Mouse (Mus musculus): ENCODE results near the gene Sept1. TPM values are rescaled to one million over a fixed set of nuclear protein-coding genes. Genes with fewer than 3 reads are reported as not detected.

Gene Sept1
- 18.6 and 26.6 TPM in 2 replicates for polyA plus RNA-seq (2015; fragmentation: Nextera tagmentation; extraction: Ambion mirVana)

DNA sequence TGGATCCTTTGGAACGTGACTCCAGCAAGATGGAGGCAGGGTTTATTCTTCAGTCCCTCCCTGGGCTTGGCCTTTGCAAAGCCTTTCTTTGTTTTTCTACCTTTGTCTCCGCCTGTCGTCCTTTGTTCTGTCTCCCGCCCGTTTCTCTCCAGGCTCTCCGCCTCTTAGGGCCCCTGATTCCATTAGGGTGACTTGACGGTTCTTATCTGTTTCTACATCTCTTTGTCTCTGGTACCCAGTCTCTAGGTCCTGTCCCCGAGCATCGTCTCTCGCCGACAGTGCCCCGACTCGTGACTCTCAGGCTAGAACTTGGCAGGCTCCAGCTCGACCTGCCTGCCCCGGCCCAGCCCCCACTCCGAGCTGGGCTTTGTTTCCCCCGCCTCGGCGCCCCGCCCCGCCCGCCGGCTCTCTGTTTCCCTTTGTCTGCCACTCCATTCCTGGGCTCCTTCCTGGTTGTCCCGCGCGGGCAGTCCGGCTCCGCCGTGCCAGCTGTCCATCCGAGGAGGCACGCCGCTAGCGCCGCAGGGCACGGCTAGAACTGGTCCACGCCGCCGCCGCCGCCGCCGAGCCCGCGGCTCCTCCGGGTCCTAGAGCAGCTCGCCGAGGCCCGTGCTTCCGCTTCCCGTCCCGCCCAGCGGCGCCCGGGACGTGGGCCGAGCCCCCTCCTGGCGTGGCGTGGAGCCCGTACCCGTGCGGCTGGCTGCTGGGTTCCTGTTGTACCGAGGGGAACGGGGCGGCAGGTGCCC lies at the start of gene Sept1, which contains the start of gene Zfp553:
Gene Sept1, minus strand, starts transcription at position 509 of the 746 bp plus-strand sequence.
Gene Zfp553, plus strand, starts transcription at position 440 of the 746 bp plus-strand sequence.
- peak within 1 kb of the TSS; percentile 97 for H3K9ac ChIP-seq (replicated peaks; ENCODE audit: low read length)
- under 1% methylated on average over 63 of the region's 64 CpGs for WGBS
- H3K4me3 ChIP-seq (ENCODE audit: low read length): peak within 1 kb of the TSS; percentile 98
- H3K27ac ChIP-seq (ENCODE audit: low read length): peak within 1 kb of the TSS; percentile 99
- no peaks in the 10 kb centered on the region for H3K27me3 ChIP-seq (ENCODE audit: insufficient read depth, low read length)
- H3K36me3 ChIP-seq (ENCODE audit: insufficient read depth, low read length): peaks cover 38% of the 10 kb centered on the region
- H3K4me2 ChIP-seq (replicated peaks; ENCODE audit: low read depth, low read length): peak within 1 kb of the TSS; percentile 77
- no peaks in the 10 kb centered on the region for H3K9me3 ChIP-seq (ENCODE audit: low read length)
- ATAC-seq (ENCODE audit: low FRiP score, low TSS enrichment): peak; percentile 92
- H3K4me1 ChIP-seq (ENCODE audit: insufficient read depth, low read length): peaks cover 31% of the 10 kb centered on the region

DNA sequence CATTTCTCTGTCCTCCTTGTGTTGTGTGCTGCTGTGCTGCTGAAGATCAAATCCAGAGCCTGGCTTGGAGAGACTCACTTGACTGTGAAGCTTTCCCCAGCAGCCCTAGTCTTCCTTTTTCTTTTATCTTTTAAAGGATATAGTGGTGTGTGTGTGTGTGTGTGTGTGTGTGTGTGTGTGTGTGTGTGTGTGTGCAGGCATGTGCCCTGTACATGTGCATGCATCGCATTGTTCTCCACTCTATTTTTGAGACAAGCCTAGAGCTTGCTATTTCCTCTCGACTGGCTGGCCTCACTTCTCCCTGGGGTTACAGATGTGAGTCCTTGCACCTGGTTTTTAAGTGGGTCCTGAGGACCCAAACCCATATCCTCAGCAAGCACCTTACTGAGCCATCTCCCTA lies 49.3 kb upstream of the Sept1 start:
- no peak overlapping the region for H3K4me2 ChIP-seq (replicated peaks; ENCODE audit: low read depth, low read length)
- H3K4me1 ChIP-seq (ENCODE audit: insufficient read depth, low read length): peaks cover 11% of the 10 kb centered on the region
- no peaks in the 10 kb centered on the region for H3K27me3 ChIP-seq (ENCODE audit: insufficient read depth, low read length)
- no peak overlapping the region for H3K9ac ChIP-seq (replicated peaks; ENCODE audit: low read length)
- ATAC-seq (ENCODE audit: low FRiP score, low TSS enrichment): no peak
- no peaks in the 10 kb centered on the region for H3K36me3 ChIP-seq (ENCODE audit: insufficient read depth, low read length)
- H3K9me3 ChIP-seq (ENCODE audit: low read length): no peaks in the 10 kb centered on the region
- no peak overlapping the region for H3K4me3 ChIP-seq (ENCODE audit: low read length)
- 81% methylated on average over 2 of the region's 2 CpGs for WGBS
- H3K27ac ChIP-seq (ENCODE audit: low read length): no peak overlapping the region

DNA sequence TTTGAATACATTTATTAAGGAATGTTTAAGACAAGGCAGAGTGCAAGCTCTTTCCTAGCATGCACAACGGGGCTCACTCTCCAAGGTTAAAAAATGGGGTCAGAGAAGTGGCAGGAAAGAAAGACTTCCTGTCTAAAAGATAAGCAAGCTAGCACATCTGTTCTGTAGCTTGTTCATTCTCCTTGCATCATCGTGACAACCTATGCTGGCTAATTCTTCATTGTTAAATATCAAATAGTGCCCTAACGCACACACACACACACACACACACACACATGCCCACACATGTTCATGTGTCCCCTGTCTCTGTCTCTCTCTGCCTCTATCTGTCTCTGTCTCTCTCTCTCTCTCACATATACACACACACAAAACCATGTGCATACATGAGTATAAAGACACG lies 48.2 kb upstream of the Sept1 start:
- Histone ChIP-seq H3K4me3 (ENCODE audit: low read length) (no peak overlapping the region), H3K27me3 (ENCODE audit: insufficient read depth, low read length) (no peaks in the 10 kb centered on the region), H3K36me3 (ENCODE audit: insufficient read depth, low read length) (no peaks in the 10 kb centered on the region), H3K9me3 (ENCODE audit: low read length) (no peaks in the 10 kb centered on the region), H3K27ac (ENCODE audit: low read length) (no peak overlapping the region), H3K9ac (replicated peaks; ENCODE audit: low read length) (no peak overlapping the region), H3K4me2 (replicated peaks; ENCODE audit: low read depth, low read length) (no peak overlapping the region), H3K4me1 (ENCODE audit: insufficient read depth, low read length) (peaks cover 22% of the 10 kb centered on the region)
- 57% methylated on average over 4 of the region's 4 CpGs for WGBS
- no peak for ATAC-seq (ENCODE audit: low FRiP score, low TSS enrichment)

DNA sequence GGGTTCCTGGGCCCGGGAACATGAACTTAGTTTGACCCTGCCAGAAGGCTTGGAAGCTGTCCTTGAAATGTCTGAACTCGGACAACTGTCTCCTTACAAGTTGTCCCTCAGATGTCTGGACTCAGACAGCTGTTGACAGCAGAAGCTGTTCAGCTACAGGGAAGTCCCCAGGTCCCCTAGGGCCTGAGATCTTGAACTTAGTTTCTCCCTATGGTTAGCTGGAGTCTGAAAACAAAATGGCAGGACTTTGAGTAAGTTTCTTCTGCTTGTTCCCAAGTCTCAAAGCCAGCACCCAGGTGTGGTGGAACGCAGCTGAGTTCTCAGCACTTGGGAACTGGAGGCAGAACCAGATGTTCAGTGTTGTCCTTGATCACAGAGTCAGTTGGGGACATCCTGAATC lies 47.2 kb upstream of the Sept1 start:
- no peak overlapping the region for H3K9ac ChIP-seq (replicated peaks; ENCODE audit: low read length)
- no peaks in the 10 kb centered on the region for H3K27me3 ChIP-seq (ENCODE audit: insufficient read depth, low read length)
- no peak overlapping the region for H3K27ac ChIP-seq (ENCODE audit: low read length)
- H3K9me3 ChIP-seq (ENCODE audit: low read length): no peaks in the 10 kb centered on the region
- WGBS: 68% methylated on average over 3 of the region's 3 CpGs
- ATAC-seq (ENCODE audit: low FRiP score, low TSS enrichment): no peak
- no peaks in the 10 kb centered on the region for H3K36me3 ChIP-seq (ENCODE audit: insufficient read depth, low read length)
- H3K4me3 ChIP-seq (ENCODE audit: low read length): no peak overlapping the region
- no peak overlapping the region for H3K4me2 ChIP-seq (replicated peaks; ENCODE audit: low read depth, low read length)
- H3K4me1 ChIP-seq (ENCODE audit: insufficient read depth, low read length): peaks cover 23% of the 10 kb centered on the region

DNA sequence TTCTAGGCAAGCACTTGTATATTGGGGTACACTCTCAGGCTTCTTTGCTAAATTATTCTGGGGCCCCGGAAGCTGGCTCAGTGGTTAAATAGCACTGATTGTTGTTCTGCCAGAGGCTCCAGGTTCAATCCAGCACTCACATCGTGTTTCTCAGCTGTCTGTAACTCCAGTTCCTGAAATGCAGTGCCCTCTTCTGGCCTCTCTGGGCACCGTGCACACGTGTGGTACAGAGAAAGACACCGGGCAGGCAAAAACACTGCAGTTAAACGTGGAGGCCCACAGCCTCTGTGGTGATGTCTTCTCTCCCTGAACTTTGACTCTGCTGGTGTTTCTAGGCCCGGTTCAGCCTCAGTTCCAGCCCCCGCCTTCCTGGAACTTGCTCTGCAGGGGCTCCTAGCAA lies 45.4 kb upstream of the Sept1 start:
- H3K4me3 ChIP-seq (ENCODE audit: low read length): no peak overlapping the region
- no peaks in the 10 kb centered on the region for H3K36me3 ChIP-seq (ENCODE audit: insufficient read depth, low read length)
- H3K9me3 ChIP-seq (ENCODE audit: low read length): no peaks in the 10 kb centered on the region
- H3K27me3 ChIP-seq (ENCODE audit: insufficient read depth, low read length): no peaks in the 10 kb centered on the region
- H3K27ac ChIP-seq (ENCODE audit: low read length): peak overlapping the region; percentile 85
- no peak overlapping the region for H3K9ac ChIP-seq (replicated peaks; ENCODE audit: low read length)
- 0 out of 2 replicates have a peak, but pooled peaks have one; percentile 23 for ATAC-seq (ENCODE audit: low FRiP score, low TSS enrichment)
- peaks cover 28% of the 10 kb centered on the region for H3K4me1 ChIP-seq (ENCODE audit: insufficient read depth, low read length)
- WGBS: 18% methylated on average over 8 of the region's 8 CpGs
- no peak overlapping the region for H3K4me2 ChIP-seq (replicated peaks; ENCODE audit: low read depth, low read length)

DNA sequence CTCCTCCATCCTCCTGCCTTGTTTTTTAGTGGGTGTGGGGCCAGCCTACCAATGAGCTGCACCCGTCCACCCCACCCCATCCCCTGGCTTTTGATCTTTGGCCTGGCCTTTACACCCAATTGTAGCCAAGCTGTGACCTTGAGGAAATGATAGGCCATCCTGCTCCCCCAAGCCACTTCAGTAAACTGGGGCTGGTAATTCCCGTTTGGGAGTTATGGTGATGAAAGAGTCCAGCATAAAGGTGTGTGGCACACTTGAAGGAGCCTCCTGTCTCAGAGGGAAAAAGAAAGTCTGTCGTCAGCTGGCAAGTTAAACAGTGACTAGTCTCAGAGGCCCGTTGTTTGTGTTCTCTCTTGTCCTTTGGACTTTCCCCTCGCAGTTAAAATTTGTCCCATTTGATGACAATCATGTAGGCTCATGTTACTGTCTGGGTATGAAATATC lies 43.6 kb upstream of the Sept1 start:
- ATAC-seq (ENCODE audit: low FRiP score, low TSS enrichment): peak; percentile 20; the same call in 1 of the 2 replicates
- Histone ChIP-seq H3K27ac (ENCODE audit: low read length) (peak overlapping the region; percentile 85), H3K36me3 (ENCODE audit: insufficient read depth, low read length) (peaks cover 11% of the 10 kb centered on the region), H3K4me1 (ENCODE audit: insufficient read depth, low read length) (peaks cover 39% of the 10 kb centered on the region), H3K9me3 (ENCODE audit: low read length) (peaks cover 2% of the 10 kb centered on the region; the same call in 1 of the 2 replicates), H3K27me3 (ENCODE audit: insufficient read depth, low read length) (no peaks in the 10 kb centered on the region), H3K9ac (replicated peaks; ENCODE audit: low read length) (0 out of 2 replicates have a peak overlapping the region, but pooled peaks have one; percentile 12), H3K4me2 (replicated peaks; ENCODE audit: low read depth, low read length) (no peak overlapping the region), H3K4me3 (ENCODE audit: low read length) (no peak overlapping the region)
- 21% methylated on average over 5 of the region's 5 CpGs for WGBS

DNA sequence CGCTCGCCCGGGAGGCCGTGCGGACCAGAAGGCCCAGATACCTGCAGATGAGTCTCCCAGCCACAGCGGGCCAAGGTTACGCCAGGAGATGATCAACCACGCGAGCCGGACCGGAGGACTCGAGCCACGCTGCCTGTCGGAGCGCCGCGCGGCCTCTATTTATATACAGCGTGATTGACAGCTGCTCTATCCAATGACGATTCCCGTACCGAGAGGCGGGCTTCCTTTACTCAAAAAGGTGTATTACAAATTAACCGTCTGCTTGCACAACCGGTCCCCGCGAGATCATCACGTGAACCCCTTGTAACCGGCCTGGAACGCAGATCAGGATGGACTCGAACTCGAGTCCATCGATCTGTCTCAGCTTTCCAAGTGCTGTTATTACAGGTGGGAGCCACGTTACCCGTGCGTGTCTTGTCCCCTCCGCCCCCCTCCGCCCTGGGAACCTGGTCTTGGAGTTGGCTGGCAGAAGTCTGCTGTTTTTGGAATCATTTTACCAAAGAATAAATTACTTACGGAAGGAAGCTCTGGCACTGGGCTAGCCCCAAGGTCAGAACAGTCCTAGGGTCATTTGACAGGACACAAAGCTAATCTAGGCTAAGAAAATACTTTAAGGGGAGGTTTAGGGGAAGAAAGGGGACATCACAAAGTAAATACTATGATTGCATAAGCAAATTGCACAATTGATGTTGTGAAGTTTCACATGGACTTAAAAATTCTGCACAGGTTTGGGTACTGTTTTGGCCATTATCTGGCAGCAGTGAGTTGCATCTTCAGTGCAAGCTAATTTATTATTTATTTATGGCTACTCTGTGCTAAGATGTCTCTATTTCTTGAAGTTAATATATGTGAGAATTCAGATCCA lies 41.2 kb upstream of the Sept1 start, which contains the start of gene Sephs2:
Gene Sephs2, minus strand, starts transcription at position 131 of the 865 bp plus-strand sequence.
- peak within 1 kb of the TSS; percentile 93 for H3K4me3 ChIP-seq (ENCODE audit: low read length)
- WGBS: 1% methylated on average over 39 of the region's 39 CpGs
- peak within 1 kb of the TSS; percentile 92 for H3K27ac ChIP-seq (ENCODE audit: low read length)
- H3K4me2 ChIP-seq (replicated peaks; ENCODE audit: low read depth, low read length): peak within 1 kb of the TSS; percentile 86
- peak; percentile 86 for ATAC-seq (ENCODE audit: low FRiP score, low TSS enrichment)
- peaks cover 39% of the 10 kb centered on the region for H3K4me1 ChIP-seq (ENCODE audit: insufficient read depth, low read length)
- peaks cover 31% of the 10 kb centered on the region for H3K36me3 ChIP-seq (ENCODE audit: insufficient read depth, low read length)
- H3K9me3 ChIP-seq (ENCODE audit: low read length): peaks cover 2% of the 10 kb centered on the region; the same call in 1 of the 2 replicates
- no peaks in the 10 kb centered on the region for H3K27me3 ChIP-seq (ENCODE audit: insufficient read depth, low read length)
- H3K9ac ChIP-seq (replicated peaks; ENCODE audit: low read length): peak within 1 kb of the TSS; percentile 94

DNA sequence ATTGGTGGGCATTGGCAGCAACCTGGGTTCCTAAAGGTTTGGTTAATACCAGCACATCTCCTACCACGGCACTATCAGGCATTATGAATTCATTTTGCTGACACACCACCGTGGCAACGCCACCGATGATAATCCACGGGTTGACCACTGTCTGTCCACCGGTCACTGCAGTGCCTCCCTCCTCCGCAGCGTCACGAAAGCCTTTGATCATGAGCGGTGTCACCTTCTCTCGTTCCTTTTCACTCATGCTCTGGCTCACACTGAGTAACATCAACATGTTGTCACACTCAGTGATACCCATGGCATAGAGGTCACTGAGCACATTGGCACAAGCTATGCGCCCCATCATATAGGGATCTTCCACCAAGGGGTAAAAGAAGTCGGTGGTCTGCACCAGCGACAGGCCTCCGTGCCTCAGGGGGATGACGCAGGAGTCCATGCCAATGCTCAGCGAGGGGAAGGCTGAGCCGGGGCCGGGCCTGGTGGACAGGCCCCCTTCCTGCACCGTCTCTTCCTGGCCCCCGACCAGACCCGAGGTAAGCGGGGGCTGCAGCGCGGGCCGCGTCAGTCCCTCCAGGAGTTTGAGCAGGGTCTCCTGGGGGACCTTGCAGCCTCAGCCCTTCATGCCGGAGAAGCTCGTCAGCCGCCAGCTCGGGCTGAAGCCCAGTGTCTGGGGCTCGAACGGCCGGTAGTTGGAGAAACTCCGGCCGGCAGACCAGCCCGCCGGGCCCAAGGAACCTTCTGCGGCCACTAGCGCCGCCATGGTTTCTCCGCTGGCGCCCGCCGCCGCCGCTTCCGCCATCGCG lies 40.4 kb upstream of the Sept1 start:
- 10% methylated on average over 49 of the region's 50 CpGs for WGBS
- peak; percentile 71 for ATAC-seq (ENCODE audit: low FRiP score, low TSS enrichment)
- H3K36me3 ChIP-seq (ENCODE audit: insufficient read depth, low read length): peaks cover 38% of the 10 kb centered on the region

DNA sequence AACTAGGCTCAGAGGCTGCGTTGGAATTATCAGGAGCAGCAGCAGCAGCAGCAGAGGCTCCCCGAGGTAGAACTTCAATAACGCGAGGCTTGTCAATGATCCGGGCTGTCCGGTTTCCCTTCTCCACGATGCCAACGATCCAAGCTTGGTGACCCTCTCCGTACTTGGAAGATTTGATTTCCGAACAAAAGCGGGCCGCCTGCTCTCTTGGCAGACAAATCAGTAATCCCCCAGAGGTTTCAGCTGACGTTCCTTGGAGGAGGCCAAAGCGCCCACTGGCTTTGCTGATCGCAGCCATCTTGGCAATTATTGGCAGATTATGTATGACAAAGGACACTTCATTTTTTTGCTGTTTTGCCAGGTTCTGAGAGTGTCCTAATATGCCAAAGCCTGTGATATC lies 39.6 kb upstream of the Sept1 start:
- H3K4me2 ChIP-seq (replicated peaks; ENCODE audit: low read depth, low read length): peak overlapping the region; percentile 86
- H3K27ac ChIP-seq (ENCODE audit: low read length): no peak overlapping the region
- no peaks in the 10 kb centered on the region for H3K27me3 ChIP-seq (ENCODE audit: insufficient read depth, low read length)
- WGBS: 95% methylated on average over 15 of the region's 15 CpGs
- H3K9me3 ChIP-seq (ENCODE audit: low read length): peaks cover 7% of the 10 kb centered on the region
- H3K9ac ChIP-seq (replicated peaks; ENCODE audit: low read length): 0 out of 2 replicates have a peak overlapping the region, but pooled peaks have one; percentile 94
- H3K4me1 ChIP-seq (ENCODE audit: insufficient read depth, low read length): peaks cover 31% of the 10 kb centered on the region
- peaks cover 40% of the 10 kb centered on the region for H3K36me3 ChIP-seq (ENCODE audit: insufficient read depth, low read length)
- H3K4me3 ChIP-seq (ENCODE audit: low read length): peak overlapping the region; percentile 93
- no peak for ATAC-seq (ENCODE audit: low FRiP score, low TSS enrichment)

More for the DNA sequence above, 40.4 kb upstream of the Sept1 start:
- Histone ChIP-seq H3K4me3 (ENCODE audit: low read length) (peak overlapping the region; percentile 93), H3K4me2 (replicated peaks; ENCODE audit: low read depth, low read length) (peak overlapping the region; percentile 86), H3K27me3 (ENCODE audit: insufficient read depth, low read length) (no peaks in the 10 kb centered on the region), H3K4me1 (ENCODE audit: insufficient read depth, low read length) (peaks cover 36% of the 10 kb centered on the region), H3K9ac (replicated peaks; ENCODE audit: low read length) (peak overlapping the region; percentile 94), H3K27ac (ENCODE audit: low read length) (peak overlapping the region; percentile 92), H3K9me3 (ENCODE audit: low read length) (peaks cover 6% of the 10 kb centered on the region)
